Mouse (Mus musculus) frontal cortex, adult 2 months (tissue): ENCODE measurements at regions not wholly inside any gene's neighbourhood (a gene's known extent, or its start where the extent isn't known, plus 50 kb on each side); places are given as distances from the start of the nearest gene placed in this dataset.

Source experiments
- DNase-seq, 2 experiments: peaks; one replicate each; pipeline ENCODE4 v3.0.0; 2022; ENCODE audit warnings: low spot score in 1 of 2; ENCODE audit errors: extremely low spot score in 1 of 2

DNA sequence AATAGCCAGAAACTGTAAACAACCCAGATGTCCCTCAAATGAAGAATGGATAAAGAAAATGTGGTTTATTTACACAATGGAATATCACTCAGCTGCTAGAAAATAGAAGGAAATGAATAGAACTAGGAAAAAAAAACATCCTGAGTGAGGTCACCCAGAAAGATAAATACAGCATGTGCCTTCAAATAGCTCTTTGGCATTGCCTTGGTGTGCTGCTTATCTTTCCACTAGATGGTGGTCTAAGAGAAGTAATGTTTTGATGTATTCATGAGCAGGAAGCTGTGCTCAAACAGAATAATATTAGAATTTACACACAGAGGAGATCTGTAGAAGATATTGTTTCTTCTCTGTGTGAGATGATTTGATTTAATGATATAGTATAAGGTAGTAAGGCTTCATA is 78.8 kb downstream of the Zfp619 start:
- DNase-seq, result no peak

DNA sequence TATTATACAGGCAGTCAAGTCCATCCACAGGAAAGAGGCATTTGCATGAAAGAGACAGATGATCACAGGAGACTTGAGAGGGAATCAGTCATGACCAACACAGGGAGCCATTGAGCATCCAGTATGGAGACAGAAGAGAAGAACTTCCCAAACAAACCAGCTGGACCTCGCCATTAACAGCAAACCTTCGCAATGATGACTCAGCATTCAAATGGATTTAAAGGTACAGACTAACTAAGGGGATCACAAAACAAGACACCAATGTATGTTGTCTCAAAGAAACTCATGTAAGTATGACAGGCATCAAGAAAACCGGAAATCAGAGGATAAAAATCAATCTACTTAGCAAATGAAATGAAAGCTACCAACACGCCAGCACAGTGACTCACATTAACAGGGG is 96.2 kb downstream of the Zfp619 start:
- DNase-seq, result no peak

DNA sequence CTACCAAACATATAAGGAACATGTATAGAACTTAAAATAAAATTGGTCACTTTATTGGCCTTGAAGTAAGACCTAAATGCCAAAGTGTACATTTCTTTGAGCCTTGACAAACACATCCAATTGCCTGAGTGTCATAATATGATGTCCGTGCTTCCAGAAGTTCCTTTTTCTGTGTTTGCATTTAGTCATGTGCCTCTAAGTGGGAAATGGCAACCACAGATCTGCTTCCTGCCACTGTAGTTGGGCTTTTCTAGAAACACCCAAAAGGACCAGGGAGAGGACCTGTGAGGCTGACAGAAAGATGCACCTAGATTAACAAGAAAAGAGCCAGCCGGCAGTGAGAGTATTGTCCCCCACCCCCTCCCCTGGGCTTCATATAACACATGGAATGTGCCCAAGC is 97.5 kb downstream of the Zfp619 start:
- DNase-seq, result no peak

DNA sequence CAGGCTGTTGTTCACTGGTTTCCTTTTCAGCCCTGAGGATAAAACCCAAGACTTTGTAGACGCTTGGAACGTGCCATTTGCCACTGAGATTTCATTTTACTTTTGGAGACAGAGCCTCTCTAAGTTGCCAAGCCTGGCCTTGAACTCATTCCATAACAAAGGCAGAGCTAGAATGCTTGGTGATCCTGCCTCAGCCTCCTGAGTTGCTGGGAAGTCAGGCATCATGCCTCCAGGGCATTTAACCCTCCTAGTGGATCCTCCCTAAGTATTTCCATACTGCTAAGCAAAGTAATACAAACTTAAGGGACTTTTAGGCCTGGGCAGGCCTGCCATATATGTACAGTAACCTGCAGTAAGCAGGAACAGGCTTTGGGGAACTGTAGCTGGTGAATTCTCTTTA is 104.2 kb downstream of the Zfp619 start:
- DNase-seq, result no peak

DNA sequence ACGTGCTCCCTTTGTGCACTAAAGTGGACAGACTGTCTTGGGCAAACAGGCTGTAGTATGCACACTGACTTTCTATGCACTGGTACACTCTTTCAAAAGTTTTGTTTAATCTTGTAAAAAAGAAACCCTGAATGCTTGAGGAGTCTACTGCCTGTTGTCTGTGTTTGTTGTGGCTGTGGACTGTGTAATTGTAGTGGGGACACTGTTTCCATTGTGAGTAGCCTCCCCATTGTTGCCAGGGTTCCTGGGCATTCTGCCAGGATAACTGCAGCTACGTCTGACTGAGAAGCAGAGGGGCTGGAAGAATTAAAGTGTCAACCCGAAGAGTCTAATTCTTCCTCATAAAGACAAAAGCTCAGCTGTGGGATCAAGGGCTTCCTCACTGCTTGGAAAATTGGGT is 115.3 kb downstream of the Zfp619 start:
- peak in 1 of 2 experiments; percentile 13 for DNase-seq

DNA sequence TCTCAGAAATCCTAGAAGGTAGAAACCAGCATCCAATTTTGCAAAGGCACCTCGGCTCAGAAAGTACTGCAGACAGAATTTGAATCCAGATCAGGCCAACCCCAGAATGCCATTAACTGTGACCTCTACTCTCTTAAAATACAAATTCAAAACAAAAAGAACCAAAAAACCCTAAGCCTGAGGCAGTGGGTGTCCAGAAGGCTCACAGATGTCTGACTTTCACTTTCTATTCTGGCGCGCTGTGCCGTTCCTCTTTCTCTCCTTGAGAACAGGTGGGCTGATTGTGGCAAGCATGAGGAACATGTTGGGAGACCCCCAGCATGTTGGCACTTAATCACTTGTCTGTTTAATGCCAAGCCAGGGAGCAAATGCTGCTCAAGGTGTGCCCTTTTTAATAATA is 124.8 kb downstream of the Zfp619 start:
- no peak for DNase-seq

DNA sequence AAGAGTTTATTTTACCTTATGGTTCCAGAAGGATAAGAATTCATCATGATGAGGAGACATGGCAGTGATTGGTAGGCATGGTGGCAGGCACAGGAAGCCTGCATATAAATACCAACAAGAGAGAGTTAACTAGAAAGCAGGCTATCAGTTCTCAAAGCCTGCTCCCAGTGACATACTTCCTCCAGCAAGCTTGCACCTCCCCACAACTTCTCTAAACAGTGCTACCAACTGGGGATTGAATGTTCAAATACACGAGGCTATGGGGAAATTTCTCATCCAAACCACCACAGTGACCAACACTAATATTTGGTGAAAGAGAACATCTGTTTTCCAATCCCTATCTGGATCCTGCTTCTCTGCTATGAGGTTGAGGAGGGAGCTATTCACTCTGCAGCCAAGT is 125.8 kb downstream of the Zfp619 start:
- DNase-seq, result no peak

DNA sequence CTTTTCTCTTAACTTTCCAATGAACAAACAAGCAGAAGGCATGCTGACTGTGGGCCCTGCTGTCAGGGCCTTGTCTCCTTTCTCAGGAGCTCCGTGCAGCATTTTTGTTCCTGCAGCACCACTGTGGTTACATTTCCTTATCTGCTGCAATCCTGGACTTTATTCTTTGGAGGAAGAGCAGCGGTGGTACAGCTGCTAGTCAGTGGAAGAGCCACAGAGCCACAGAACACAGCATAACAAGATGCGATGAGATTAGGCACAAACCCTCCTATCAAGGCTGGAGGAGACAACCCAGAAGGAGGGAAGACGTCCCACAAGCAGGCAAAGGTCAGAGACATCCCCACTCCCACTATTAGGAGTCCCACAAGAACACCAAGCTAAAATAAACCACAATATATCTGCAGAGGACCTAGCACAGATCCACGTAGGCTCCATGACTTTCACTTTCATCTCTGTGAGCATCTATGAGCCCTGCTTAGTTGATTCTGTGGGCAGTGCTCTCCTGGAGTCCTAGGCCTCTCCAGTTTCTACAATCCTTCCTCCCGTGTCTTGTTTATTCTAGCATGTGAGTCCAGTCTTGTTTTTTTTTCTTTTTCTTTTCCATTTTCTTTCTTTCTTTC is 133.0 kb downstream of the Zfp619 start:
- no peak for DNase-seq

DNA sequence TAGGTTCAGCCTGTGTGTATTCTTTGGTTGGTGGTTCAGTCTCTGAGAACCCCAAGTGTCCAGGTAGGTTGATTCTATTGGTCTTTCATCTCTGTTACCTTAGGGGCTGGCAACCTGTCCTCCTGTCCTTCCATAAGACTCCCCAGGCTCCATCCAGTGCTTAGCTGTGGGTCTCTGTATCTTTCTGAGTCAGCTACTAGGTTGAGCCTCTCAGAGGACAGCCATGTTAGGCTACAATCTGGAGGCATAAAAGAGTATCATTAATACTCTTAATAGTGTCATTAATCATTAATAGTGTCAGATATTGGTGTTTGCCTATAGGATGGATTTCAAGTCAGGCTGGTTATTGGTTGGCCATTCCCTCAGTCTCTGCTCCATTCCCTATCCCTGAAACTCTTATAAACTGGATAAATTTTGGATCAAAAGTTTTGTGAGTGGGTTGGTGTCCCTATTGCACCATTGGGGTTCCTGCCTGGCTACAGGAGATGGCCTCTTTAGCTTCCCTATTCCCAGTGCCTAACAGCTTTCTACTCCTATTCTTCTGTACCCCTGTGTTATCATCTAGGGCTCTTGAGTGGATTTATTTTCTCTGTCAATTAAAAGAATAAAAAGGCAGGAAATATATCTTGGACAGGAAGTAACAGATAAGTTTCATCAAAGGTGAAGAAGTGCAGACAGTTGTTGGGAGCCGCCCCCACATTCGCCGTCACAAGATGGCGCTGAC is 137.2 kb downstream of the Zfp619 start:
- no peak for DNase-seq

DNA sequence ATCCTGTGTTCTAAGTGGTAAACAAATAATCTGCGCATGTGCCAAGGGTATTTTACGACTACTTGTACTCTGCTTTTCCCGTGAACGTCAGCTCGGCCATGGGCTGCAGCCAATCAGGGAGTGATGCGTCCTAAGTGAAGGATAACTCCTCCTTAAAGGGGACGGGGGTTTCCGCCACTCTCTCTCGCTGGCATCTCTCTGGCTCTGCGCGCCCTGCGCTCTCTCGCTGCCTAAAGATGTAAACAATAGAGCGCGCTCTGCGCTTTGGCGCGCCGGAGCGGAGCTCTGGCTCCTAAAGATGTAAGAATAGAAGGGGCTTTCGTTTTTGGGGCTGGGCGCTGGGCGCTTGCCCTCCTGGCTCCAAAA is 137.7 kb downstream of the Zfp619 start:
- peak; percentile 30 to 41 for DNase-seq

DNA sequence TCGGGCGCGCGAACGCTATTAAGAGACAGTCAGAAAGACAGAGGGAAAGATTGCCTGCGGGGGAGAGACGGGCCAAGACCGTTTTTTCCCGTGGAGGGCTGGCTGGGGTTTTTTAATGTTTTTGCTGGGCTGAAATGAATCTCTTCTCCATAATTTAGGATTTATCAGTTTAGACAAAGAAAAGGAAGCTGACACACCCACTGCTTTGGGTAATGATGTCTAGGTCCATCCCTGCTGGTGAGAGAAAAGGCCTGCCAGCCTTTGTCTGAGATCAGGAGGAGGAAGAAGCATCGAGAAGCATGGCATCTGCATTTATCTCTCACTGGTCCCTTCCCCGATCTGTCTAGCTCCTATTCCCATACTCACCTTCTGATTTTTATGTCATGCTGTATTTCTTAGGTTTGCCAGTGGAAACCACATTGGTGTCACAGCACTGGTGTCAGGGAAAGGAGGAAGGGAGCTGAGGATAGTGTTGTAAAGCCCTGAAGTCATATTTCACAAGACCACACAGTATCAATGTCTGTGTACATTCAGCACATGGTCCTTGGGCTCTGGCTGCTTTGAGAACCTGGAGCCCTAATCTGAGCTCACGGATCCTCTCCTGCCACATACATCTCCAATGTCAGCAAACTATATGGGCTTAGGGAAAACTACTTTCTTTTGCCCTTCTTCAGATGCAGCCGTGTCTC is 138.3 kb downstream of the Zfp619 start:
- DNase-seq, result no peak

DNA sequence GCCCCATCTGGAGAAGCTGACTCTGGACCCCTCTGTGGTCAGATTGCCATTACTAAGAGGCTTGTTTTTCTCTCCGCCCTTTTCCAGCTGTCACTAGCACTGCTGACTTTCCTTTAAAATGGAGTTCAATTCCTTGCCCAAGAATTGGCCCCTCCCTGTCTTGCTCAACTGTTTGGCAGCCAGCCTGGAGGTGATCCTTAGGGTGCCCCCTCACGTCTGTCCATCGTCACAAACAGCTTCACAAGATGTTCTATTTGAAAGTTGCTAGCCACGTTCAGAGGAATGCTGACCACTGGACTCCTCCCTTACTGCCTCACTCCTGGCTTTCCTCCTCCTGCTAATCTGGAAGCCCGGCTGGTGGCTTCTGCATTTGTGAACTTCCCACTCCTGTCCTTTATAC is 142.0 kb downstream of the Zfp619 start:
- no peak for DNase-seq

DNA sequence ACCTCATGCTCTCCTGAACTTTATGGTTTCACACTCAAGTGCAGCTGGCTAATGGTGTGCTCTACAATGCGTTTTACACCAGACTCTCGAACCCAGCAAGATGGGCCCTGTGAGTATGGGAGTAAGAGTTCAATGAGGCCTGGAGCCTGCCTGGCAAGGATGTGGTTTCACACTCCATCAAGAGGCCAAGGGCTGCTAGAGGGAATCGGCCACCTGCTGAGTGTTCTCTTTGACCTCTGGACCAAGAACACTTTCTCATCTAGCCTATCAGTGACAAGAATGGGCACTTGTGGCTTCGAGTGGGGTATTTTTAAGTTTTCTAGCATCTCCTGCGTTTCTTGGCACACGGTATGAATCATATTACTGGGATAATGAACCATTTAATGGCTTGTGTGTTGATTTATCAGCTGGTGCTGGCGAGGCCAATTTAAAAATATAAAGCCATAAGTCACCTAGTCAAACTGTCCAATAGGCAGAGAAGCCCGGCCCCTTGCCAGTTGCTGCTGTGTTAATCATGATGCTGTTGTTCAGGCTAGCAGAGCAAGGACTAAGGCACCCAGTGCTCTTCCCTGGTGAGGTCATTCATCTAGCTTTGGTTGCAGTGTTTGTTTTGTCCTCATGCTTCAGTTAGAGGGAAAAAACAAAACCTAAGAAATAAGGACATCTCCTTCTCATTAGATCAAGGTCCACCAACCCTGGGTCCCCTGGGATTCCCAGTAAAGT is 157.7 kb downstream of the Zfp619 start:
- DNase-seq, result no peak

DNA sequence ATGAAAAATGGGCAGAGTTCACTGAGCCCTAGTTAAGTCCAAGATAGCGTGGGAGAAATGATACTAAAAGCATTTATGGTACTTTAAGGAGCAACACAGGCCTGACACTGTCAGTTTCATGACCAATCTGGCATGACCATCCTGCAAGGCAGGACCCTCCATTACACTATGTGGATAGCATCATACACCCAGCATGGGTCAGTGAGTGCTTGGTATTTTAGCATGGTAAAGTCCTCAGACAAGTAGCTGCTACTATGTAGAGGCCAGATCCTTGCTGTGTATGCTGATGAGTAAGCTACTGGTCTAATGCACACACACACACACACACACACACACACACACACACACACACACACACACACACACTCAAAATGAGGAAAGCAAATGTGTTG is 158.3 kb downstream of the Zfp619 start:
- DNase-seq, result no peak

DNA sequence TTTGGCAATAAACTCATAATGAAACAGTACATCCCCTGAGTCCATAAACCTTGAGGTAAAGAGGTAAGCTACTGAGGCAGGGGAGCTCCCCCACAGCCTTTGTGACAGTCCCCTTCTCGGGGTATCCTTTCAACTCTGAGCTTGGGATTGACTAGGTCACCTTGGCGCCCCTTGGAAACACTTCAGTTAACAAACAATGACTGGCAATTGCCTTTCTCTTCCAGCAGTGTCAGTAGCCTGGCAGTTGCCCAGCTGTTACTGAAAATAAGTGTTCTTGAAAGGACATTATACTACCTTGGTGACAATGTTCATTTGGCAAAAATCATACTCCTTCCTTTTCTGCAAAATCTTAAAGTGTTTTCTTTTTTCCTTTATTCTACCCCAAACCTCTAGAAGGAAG is 162.8 kb downstream of the Zfp619 start:
- no peak for DNase-seq

DNA sequence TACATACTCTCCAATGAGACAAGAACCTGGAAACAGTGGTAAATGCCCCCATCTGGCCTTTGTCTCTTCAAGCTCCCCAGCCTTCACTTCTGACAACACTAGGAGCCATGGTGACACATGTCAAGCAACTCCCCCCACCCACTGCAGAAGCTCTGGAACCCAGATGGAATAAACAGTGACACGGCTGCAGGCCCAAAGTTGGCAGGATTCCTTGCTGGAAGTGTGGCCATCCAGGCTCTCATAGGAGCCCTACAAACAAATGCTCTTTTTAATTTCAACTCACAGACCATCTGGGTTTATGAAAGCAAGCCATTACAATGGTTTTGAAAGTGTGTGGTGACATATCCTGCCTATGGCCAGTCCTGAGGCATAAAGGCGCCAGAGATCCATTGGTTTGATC is 179.0 kb downstream of the Zfp619 start:
- no peak for DNase-seq

DNA sequence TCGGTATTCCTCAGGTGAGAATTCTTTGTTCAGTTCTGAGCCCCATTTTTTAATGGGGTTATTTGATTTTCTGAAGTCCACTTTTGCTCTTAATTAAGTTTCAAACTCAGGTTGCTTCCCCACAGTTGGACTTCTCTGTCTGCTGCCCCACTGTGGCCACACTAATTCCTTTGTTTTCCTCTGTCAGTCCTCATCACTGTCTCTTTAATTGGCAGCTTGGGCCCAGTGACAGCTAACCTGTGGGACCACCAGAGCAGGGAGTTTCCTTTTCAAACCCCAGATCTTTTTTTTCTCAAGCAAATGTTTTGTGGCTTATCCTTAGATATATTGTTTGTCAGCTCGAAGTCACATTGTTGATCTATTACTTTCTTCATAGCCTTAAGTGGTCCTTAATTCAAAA is 183.9 kb downstream of the Zfp619 start:
- no peak for DNase-seq

DNA sequence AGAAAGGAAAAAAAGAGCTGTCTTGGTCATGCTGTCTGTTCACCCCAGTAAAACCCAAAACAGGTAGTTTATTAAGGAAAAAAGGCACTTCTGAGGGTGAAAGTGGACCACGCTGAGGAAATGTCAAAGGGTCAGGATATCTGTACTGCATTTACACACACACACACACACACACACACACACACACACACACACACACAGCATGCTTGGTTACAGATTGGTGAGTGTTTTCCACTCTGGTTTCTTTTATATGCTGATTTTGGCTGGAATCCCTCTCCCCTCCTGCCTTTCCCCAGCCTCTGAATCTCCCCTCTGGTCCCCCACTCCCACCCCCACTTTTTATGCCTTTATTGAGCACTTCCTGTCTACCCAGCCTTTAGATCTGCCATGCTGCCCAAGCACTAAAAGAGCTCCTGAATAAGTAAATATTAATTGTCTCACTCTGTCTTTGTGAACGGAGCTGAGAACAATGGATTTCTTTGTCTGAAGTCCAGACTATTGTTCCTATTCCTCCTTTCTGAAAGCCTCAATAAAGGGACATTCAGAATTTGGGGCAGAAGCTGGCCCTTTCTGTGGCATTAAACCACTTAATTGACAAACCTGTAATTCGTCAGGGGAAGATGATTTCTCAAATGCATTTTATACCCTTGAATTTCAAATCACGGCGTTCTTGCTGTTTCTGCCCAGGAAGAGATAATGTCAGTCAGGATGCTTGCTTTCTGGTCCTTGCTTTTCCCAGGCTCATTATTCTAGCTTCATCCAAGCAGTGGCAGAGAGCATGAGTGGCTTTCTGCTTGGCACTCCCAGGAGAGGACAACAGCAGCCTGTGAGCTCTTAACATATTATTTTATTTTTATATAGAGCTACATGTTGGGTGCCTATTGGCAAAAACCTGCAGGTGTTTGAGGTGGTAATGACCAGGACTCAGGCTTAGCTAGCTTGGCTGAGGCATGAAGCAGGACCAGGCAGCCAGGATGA is 187.8 kb downstream of the Zfp619 start:
- no peak for DNase-seq

DNA sequence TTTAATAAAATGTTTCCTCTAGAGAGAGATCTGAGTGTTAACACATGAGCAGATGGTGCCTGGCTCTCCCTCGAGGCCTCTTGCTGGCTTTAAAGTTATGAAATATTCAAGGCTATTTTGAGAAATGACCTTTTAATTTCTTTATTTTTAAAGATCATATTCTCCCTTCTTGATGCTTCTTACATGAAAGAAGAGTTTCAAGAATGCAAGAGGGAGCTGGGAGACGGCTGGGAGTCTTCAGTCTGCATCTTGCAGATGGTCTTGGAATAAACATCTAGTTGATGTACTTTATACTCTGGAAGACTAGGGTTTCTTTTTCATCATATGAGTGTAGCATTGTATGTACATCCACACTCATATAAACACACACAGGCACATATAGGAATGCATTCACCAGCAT is 189.0 kb downstream of the Zfp619 start:
- no peak for DNase-seq
